Mouse (Mus musculus): ENCODE measurements at regions not wholly inside any gene's neighbourhood (a gene's known extent, or its start where the extent isn't known, plus 50 kb on each side); places are given as distances from the start of the nearest gene placed in this dataset.
"Not testable (repeated sequence)": the region's sequence is repeated elsewhere in the genome, so short reads cannot be mapped to it uniquely, and the experiment has no call there.

GRCm38 (mm10) chr6:99931588-99931987, 205.4 kb upstream of the Prok2 start:
- DNase-seq (ENCODE audit: low spot score): no peak
- Histone ChIP-seq H3K4me1 (replicated peaks) (peaks cover 12% of the 10 kb centered on the region; the same call in 1 of the 2 replicates), H3K36me3 (no peaks in the 10 kb centered on the region), H3K9me3 (no peaks in the 10 kb centered on the region), H3K27ac (no peak overlapping the region), H3K4me3 (no peak overlapping the region), H3K27me3 (ENCODE audit: insufficient read depth, poor library complexity, severe bottlenecking) (peaks cover 27% of the 10 kb centered on the region)
- 83% methylated on average over 4 of the region's 4 CpGs for WGBS

- no peak for DNase-seq (ENCODE audit: low spot score)
- Histone ChIP-seq H3K27ac (no peak overlapping the region), H3K9me3 (no peaks in the 10 kb centered on the region), H3K4me1 (replicated peaks) (peaks cover 12% of the 10 kb centered on the region; the same call in 1 of the 2 replicates), H3K27me3 (ENCODE audit: insufficient read depth, poor library complexity, severe bottlenecking) (peaks cover 31% of the 10 kb centered on the region), H3K4me3 (no peak overlapping the region), H3K36me3 (no peaks in the 10 kb centered on the region)
- 95% methylated on average over 6 of the region's 6 CpGs for WGBS
Measured at GRCm38 (mm10) chr6:99930316-99930715, 204.1 kb upstream of the Prok2 start.

- H3K4me1 ChIP-seq (replicated peaks): peaks cover 13% of the 10 kb centered on the region; the same call in 1 of the 2 replicates
- DNase-seq (ENCODE audit: low spot score): no peak
- peaks cover 38% of the 10 kb centered on the region for H3K27me3 ChIP-seq (ENCODE audit: insufficient read depth, poor library complexity, severe bottlenecking)
- no peak overlapping the region for H3K4me3 ChIP-seq
- WGBS: 60% methylated on average over 10 of the region's 10 CpGs
- H3K36me3 ChIP-seq: no peaks in the 10 kb centered on the region
- no peak overlapping the region for H3K27ac ChIP-seq
- H3K9me3 ChIP-seq: no peaks in the 10 kb centered on the region
Measured at GRCm38 (mm10) chr6:99927933-99928555, 201.9 kb upstream of the Prok2 start.

- Histone ChIP-seq H3K4me3 (no peak overlapping the region), H3K36me3 (no peaks in the 10 kb centered on the region), H3K27me3 (ENCODE audit: insufficient read depth, poor library complexity, severe bottlenecking) (peaks cover 43% of the 10 kb centered on the region), H3K27ac (no peak overlapping the region), H3K4me1 (replicated peaks) (peaks cover 17% of the 10 kb centered on the region; the same call in 1 of the 2 replicates), H3K9me3 (no peaks in the 10 kb centered on the region)
- DNase-seq (ENCODE audit: low spot score): no peak
- 55% methylated on average over 8 of the region's 8 CpGs for WGBS
Measured at GRCm38 (mm10) chr6:99924181-99924580, 198.0 kb upstream of the Prok2 start.

- no peak for DNase-seq (ENCODE audit: low spot score)
- 87% methylated on average over 5 of the region's 5 CpGs for WGBS
- H3K27me3 ChIP-seq (ENCODE audit: insufficient read depth, poor library complexity, severe bottlenecking): peaks cover 39% of the 10 kb centered on the region
Measured at GRCm38 (mm10) chr6:99921966-99922365, 195.8 kb upstream of the Prok2 start.

GRCm38 (mm10) chr6:99919816-99920562, 193.8 kb upstream of the Prok2 start:
- WGBS: 71% methylated on average over 7 of the region's 7 CpGs
- H3K36me3 ChIP-seq: no peaks in the 10 kb centered on the region
- no peak for DNase-seq (ENCODE audit: low spot score)

More at GRCm38 (mm10) chr6:99921966-99922365, 195.8 kb upstream of the Prok2 start:
- H3K4me1 ChIP-seq (replicated peaks): peaks cover 9% of the 10 kb centered on the region
- no peak overlapping the region for H3K27ac ChIP-seq
- H3K4me3 ChIP-seq: no peak overlapping the region
- H3K36me3 ChIP-seq: no peaks in the 10 kb centered on the region
- H3K9me3 ChIP-seq: no peaks in the 10 kb centered on the region

GRCm38 (mm10) chr6:99918351-99918750, 192.2 kb upstream of the Prok2 start:
- peaks cover 35% of the 10 kb centered on the region; the same call in 1 of the 2 replicates for H3K27me3 ChIP-seq (ENCODE audit: insufficient read depth, poor library complexity, severe bottlenecking)
- WGBS: 78% methylated on average over 3 of the region's 3 CpGs
- no peak for DNase-seq (ENCODE audit: low spot score)

More at GRCm38 (mm10) chr6:99919816-99920562, 193.8 kb upstream of the Prok2 start:
- peaks cover 40% of the 10 kb centered on the region for H3K27me3 ChIP-seq (ENCODE audit: insufficient read depth, poor library complexity, severe bottlenecking)
- peaks cover 14% of the 10 kb centered on the region for H3K4me1 ChIP-seq (replicated peaks)
- H3K9me3 ChIP-seq: no peaks in the 10 kb centered on the region
- no peak overlapping the region for H3K4me3 ChIP-seq
- H3K27ac ChIP-seq: no peak overlapping the region

GRCm38 (mm10) chr6:99909921-99910320, 183.7 kb upstream of the Prok2 start:
- no peak for DNase-seq (ENCODE audit: low spot score)
- H3K9me3 ChIP-seq: no peaks in the 10 kb centered on the region
- peaks cover 71% of the 10 kb centered on the region for H3K27me3 ChIP-seq (ENCODE audit: insufficient read depth, poor library complexity, severe bottlenecking)
- H3K4me1 ChIP-seq (replicated peaks): peaks cover 7% of the 10 kb centered on the region
- H3K36me3 ChIP-seq: no peaks in the 10 kb centered on the region
- H3K27ac ChIP-seq: no peak overlapping the region
- 86% methylated on average over 7 of the region's 7 CpGs for WGBS
- H3K4me3 ChIP-seq: no peak overlapping the region

More at GRCm38 (mm10) chr6:99918351-99918750, 192.2 kb upstream of the Prok2 start:
- Histone ChIP-seq H3K9me3 (no peaks in the 10 kb centered on the region), H3K4me1 (replicated peaks) (peaks cover 10% of the 10 kb centered on the region), H3K36me3 (no peaks in the 10 kb centered on the region), H3K27ac (no peak overlapping the region), H3K4me3 (no peak overlapping the region)

GRCm38 (mm10) chr6:99909459-99909858, 183.3 kb upstream of the Prok2 start:
- no peak overlapping the region for H3K27ac ChIP-seq
- H3K4me1 ChIP-seq (replicated peaks): peaks cover 7% of the 10 kb centered on the region
- no peak overlapping the region for H3K4me3 ChIP-seq
- no peaks in the 10 kb centered on the region for H3K36me3 ChIP-seq
- H3K9me3 ChIP-seq: no peaks in the 10 kb centered on the region
- peaks cover 76% of the 10 kb centered on the region for H3K27me3 ChIP-seq (ENCODE audit: insufficient read depth, poor library complexity, severe bottlenecking)
- no peak for DNase-seq (ENCODE audit: low spot score)
- 81% methylated on average over 7 of the region's 7 CpGs for WGBS

- no peak overlapping the region for H3K4me3 ChIP-seq
- no peak overlapping the region for H3K27ac ChIP-seq
- no peaks in the 10 kb centered on the region for H3K36me3 ChIP-seq
- H3K27me3 ChIP-seq (ENCODE audit: insufficient read depth, poor library complexity, severe bottlenecking): peaks cover 81% of the 10 kb centered on the region
- peaks cover 7% of the 10 kb centered on the region for H3K4me1 ChIP-seq (replicated peaks)
- no peak for DNase-seq (ENCODE audit: low spot score)
- no peaks in the 10 kb centered on the region for H3K9me3 ChIP-seq
- 87% methylated on average over 3 of the region's 3 CpGs for WGBS
Measured at GRCm38 (mm10) chr6:99908066-99908465, 181.9 kb upstream of the Prok2 start.

- H3K27me3 ChIP-seq (ENCODE audit: insufficient read depth, poor library complexity, severe bottlenecking): peaks cover 93% of the 10 kb centered on the region
- H3K4me3 ChIP-seq: no peak overlapping the region
- H3K4me1 ChIP-seq (replicated peaks): no peaks in the 10 kb centered on the region; the same call in none of the 2 replicates
- no peaks in the 10 kb centered on the region for H3K36me3 ChIP-seq
- no peak overlapping the region for H3K27ac ChIP-seq
- no peak for DNase-seq (ENCODE audit: low spot score)
- 90% methylated on average over 5 of the region's 5 CpGs for WGBS
- no peaks in the 10 kb centered on the region for H3K9me3 ChIP-seq
Measured at GRCm38 (mm10) chr6:99905194-99905593, 179.0 kb upstream of the Prok2 start.

GRCm38 (mm10) chr6:99904607-99905006, 178.4 kb upstream of the Prok2 start:
- Histone ChIP-seq H3K27ac (no peak overlapping the region), H3K27me3 (ENCODE audit: insufficient read depth, poor library complexity, severe bottlenecking) (peaks cover 93% of the 10 kb centered on the region), H3K9me3 (no peaks in the 10 kb centered on the region), H3K36me3 (no peaks in the 10 kb centered on the region), H3K4me3 (no peak overlapping the region), H3K4me1 (replicated peaks) (no peaks in the 10 kb centered on the region; the same call in none of the 2 replicates)
- no peak for DNase-seq (ENCODE audit: low spot score)
- WGBS: 75% methylated on average over 4 of the region's 4 CpGs

GRCm38 (mm10) chr6:99904044-99904443, 177.9 kb upstream of the Prok2 start:
- H3K4me3 ChIP-seq; H3K36me3 ChIP-seq; H3K9me3 ChIP-seq; H3K27ac ChIP-seq; H3K4me1 ChIP-seq (replicated peaks): not testable (repeated sequence)
- DNase-seq (ENCODE audit: low spot score): peak; percentile 23
- H3K27me3 ChIP-seq (ENCODE audit: insufficient read depth, poor library complexity, severe bottlenecking): peaks cover 93% of the 10 kb centered on the region
